Comparison of ENCODE assay signal across 8 mouse cellular contexts in the genomic region with DNA sequence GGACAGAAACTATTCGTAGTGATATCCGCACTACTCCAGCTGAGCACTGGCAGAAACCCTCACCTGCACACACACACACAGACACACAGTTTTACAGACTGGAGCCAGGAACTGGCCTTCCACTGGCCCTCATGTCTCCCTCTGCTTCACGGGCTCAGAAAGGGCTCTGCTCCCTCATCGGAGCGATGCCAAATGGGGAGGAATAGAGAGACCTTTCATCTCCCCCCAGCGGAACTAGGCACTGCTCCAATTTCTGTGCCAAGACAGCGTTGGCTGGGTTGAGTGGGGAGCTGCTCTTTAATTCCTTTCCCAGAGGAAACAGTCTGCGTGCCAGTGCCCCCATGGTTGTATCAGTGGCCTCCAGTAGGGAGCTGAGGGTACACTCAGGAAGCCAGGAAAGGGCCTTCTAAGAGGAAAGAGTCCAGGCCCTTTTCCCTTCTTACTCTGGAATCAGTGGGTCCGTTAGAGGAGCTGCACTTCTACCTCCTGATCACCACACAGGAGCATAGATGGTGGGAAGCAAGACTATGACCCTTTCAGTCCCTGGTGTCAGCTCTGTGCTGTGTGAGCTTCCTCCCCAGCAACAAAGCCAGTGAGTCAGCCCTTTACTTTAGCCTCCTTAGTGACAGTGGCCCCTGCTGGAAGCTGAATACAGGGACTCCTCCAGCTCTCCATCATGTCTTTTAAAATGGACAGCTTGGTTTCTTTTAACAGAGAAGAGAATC.
DNase-seq lines count a peak whose midpoint lies in the region; ATAC-seq and TF ChIP-seq lines count a peak whose summit lies in the region.

No protein-coding gene starts in this region.

- no peak overlapping the region for H3K4me3 ChIP-seq in intestine, postnatal 0 days (ENCODE audit: low read depth, low read length)
- no peak overlapping the region for H3K4me3 ChIP-seq in intestine, embryonic 16.5 days (ENCODE audit: low read length)
- no peak overlapping the region for H3K4me3 ChIP-seq in limb, embryonic 10.5 days

- no peaks in the 10 kb centered on the region for H3K27me3 ChIP-seq in intestine, postnatal 0 days (replicated peaks; ENCODE audit: control insufficient read depth, insufficient read depth, low read length)
- no peaks in the 10 kb centered on the region for H3K27me3 ChIP-seq in intestine, embryonic 16.5 days (replicated peaks; ENCODE audit: control insufficient read depth, insufficient read depth, low read length)
- H3K27me3 ChIP-seq in limb, embryonic 10.5 days (ENCODE audit: low read depth, poor library complexity, severe bottlenecking): no peaks in the 10 kb centered on the region

- DNase-seq in brain, adult 2 months (ENCODE audit: low read depth, low spot score): peak; percentile 92
- peak; percentile 81 to 82 for DNase-seq in frontal cortex, postnatal 10 days (ENCODE audit: low spot score in 2 of 2)
- peak; percentile 70 for DNase-seq in kidney, adult 9 months
- no peak for DNase-seq in limb, embryonic 10.5 days (ENCODE audit: low spot score)
- peak; percentile 94 for DNase-seq in right cerebral cortex, postnatal 10 days (ENCODE audit: low spot score in 2 of 2)
- DNase-seq in natural killer cell, adult 2 months (ENCODE audit: low spot score in 2 of 2): no peak

- H3K36me3 ChIP-seq in intestine, postnatal 0 days (ENCODE audit: control insufficient read depth, insufficient read depth): no peaks in the 10 kb centered on the region
- no peaks in the 10 kb centered on the region for H3K36me3 ChIP-seq in intestine, embryonic 16.5 days (ENCODE audit: control insufficient read depth, insufficient read depth, low read length)
- no peaks in the 10 kb centered on the region for H3K36me3 ChIP-seq in limb, embryonic 10.5 days

- no peak overlapping the region for H3K4me2 ChIP-seq in intestine, postnatal 0 days (replicated peaks; ENCODE audit: low read depth)
- H3K4me2 ChIP-seq in intestine, embryonic 16.5 days (ENCODE audit: low read depth, low read length): no peak overlapping the region

- no peaks in the 10 kb centered on the region for H3K4me1 ChIP-seq in intestine, postnatal 0 days (replicated peaks; ENCODE audit: control insufficient read depth, insufficient read depth, low read length)
- no peaks in the 10 kb centered on the region for H3K4me1 ChIP-seq in intestine, embryonic 16.5 days (ENCODE audit: control insufficient read depth, insufficient read depth, low read length)
- H3K4me1 ChIP-seq in limb, embryonic 10.5 days: 0 out of 2 replicates have a peak, but pooled peaks cover 5% of the 10 kb centered on the region

- no peak overlapping the region for H3K27ac ChIP-seq in intestine, postnatal 0 days (ENCODE audit: low read depth, low read length)
- no peak overlapping the region for H3K27ac ChIP-seq in intestine, embryonic 16.5 days (ENCODE audit: low read length)
- peak overlapping the region; percentile 37 for H3K27ac ChIP-seq in limb, embryonic 10.5 days

- H3K9ac ChIP-seq in intestine, postnatal 0 days (ENCODE audit: low read depth, low read length): no peak overlapping the region
- no peak overlapping the region for H3K9ac ChIP-seq in intestine, embryonic 16.5 days (ENCODE audit: low read depth, low read length)

- ATAC-seq in intestine, postnatal 0 days: no peak
- no peak for ATAC-seq in intestine, embryonic 16.5 days

- 77% methylated on average over 9 of the region's 9 CpGs for WGBS in intestine, postnatal 0 days
- WGBS in intestine, embryonic 16.5 days: 76% methylated on average over 9 of the region's 9 CpGs
- 79% methylated on average over 9 of the region's 9 CpGs for WGBS in limb, embryonic 10.5 days

- H3K9me3 ChIP-seq in intestine, postnatal 0 days (ENCODE audit: control insufficient read depth): no peaks in the 10 kb centered on the region
- no peaks in the 10 kb centered on the region for H3K9me3 ChIP-seq in intestine, embryonic 16.5 days (ENCODE audit: control insufficient read depth, low read length)
- no peaks in the 10 kb centered on the region for H3K9me3 ChIP-seq in limb, embryonic 10.5 days (replicated peaks)

- peak; percentile 22 for TF ChIP-seq CTCF in intestine, postnatal 0 days (IDR thresholded peaks at IDR 0.05; ENCODE audit: low read depth)

Comparison
In these comparisons a context has a peak if more than half of its experiments do, and no peak if none do; other contexts are left out.
1. DNase-seq: peak in brain, adult 2 months (single experiment), frontal cortex, postnatal 10 days (2 of 2), kidney, adult 9 months (single experiment) and right cerebral cortex, postnatal 10 days (2 of 2); none in limb, embryonic 10.5 days (single experiment) and natural killer cell, adult 2 months (0 of 2).